Mouse (Mus musculus): ENCODE data around the gene Rbck1.
A peak's percentile ranks its signal among the peaks of the same experiment; 100 is the strongest.
"Not testable (repeated sequence)": the region's sequence is repeated elsewhere in the genome, so short reads cannot be mapped to it uniquely, and the experiment has no call there.

The Rbck1 gene

DNA sequence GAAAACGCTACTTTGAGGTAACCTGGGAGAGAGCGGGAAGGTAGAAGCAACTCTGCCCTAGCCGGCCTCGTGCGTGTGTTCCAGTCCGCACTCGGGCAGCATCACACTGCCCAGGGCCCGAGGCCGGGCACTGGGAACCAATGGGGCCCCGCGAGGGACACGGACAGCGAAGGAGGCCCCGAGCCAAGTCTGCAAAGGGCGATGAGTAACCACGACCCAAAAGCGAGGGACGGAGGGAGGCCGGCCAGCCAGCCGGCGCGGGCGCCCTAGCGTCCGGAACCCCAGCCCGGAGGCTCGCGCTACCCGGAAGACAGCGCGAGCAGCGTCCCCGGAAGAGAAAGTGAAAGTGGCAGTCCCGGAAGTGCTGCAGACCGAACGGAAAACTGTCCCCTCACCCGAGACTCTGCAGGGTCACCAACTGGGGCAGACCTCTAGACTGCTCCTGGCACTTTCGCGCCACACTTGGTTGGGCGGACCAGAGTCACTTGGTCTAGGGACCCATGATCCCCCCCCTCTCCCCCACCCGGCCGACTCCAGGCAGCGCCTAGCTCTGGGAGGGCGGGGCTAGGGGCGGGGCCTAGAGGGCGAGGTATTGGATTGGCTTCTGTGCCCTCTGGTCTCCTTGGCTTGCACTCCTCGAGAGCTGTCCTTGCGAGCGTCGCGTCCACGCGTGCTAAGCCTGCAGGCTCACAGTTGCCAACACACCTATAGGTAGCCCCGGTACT lies at the start of gene Rbck1:
TSS of gene Rbck1 (minus strand) at position 553 of the 725 bp plus-strand sequence.
- DNase-seq (ENCODE audit: low read depth, low spot score), result peak; percentile 93

DNA sequence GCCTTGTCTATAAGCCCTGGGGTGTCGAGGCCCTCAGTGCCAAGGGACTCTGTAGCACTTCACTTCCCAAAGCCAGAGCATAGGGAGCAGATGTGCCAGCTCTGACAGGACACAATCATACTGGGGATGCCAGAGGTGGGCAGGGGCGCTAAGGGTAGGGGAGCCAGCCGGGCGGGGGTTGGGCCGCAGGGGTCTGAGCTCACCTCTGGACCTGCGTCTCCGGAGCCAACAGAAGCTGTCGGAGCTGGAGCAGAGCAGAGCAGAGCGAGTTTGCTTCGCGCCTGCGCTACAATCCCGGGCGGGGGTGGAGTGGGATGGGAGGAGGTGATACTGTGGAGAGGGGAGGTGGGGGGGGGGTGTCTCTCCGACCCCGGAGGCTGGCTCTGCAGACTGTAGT lies 43.9 kb upstream of the Rbck1 start, which contains the start of gene Nrsn2:
TSS of gene Nrsn2 (minus strand) at position 294 of the 397 bp plus-strand sequence.
- DNase-seq (ENCODE audit: low read depth, low spot score), result no peak

DNA sequence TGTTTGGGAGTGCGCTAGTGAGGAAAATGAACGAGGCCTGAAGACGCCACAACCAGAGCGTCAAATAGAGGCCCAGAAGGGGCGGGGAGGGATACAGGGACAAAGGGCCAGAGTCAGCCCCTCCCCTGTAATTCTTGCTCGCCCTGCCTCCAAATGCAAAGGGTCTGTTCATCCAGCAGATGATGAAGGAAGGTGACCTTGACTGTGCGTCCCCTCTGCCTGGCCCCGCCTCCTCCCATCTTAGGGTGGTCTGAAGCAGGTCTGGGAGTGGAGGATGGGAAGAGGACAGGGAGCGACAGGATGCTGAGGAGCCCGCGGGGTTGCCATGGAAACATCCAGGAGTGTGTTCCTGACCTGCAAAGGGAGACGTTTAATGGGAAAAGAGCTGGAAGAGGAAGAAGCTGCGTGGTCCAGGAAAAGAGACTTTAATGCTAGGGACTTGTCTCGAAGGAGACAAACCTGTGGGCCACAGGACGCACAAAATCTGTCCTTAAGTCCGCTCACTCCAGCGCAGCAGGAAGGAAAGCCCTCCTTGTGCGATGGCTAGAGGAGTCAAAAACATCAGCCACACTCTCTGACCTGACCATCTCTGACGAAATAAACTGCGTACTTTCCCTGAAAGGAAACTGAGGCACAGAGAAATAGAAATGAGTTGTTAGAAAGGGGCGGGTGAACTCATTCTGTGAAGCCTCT lies 43.3 kb upstream of the Rbck1 start:
- DNase-seq (ENCODE audit: low read depth, low spot score), result no peak

DNA sequence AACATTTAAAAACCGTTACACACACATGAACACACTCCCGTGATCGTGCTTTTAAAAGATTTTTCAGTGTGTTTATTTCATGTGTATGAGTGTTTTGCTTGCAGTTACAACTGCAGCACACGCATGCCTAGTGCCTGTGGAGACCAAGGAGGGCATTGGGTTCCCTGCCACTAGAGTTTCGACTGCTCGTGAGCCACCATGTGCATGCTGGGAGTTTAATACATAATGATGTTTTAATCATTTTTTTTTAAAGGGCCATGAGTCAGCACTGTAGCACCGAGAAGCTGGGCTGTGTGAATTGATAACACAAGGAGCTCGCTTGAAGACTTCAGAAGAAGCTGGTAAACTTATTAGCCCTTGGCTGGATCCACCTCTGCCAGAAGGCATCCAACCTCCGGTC lies 41.1 kb upstream of the Rbck1 start:
- no peak for DNase-seq (ENCODE audit: low read depth, low spot score)

DNA sequence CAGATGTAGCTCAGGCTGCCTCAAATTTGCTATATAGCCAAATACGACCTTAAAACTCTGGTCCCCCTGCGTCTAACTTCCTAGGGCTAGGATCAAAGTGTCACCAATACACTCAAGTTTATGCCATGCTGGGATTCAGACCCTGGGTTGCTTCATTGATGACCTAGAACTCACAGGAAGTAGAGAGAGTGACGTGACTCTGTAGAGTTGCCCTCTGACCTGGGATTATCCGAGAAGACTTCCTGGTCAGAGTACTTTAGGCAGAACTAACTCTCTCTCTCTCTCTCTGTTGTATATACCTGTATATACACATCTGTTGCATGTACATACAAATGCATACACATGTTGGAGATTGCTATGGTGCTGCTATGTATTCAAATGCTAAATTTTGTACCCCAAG lies 40.2 kb upstream of the Rbck1 start:
- no peak for DNase-seq (ENCODE audit: low read depth, low spot score)

DNA sequence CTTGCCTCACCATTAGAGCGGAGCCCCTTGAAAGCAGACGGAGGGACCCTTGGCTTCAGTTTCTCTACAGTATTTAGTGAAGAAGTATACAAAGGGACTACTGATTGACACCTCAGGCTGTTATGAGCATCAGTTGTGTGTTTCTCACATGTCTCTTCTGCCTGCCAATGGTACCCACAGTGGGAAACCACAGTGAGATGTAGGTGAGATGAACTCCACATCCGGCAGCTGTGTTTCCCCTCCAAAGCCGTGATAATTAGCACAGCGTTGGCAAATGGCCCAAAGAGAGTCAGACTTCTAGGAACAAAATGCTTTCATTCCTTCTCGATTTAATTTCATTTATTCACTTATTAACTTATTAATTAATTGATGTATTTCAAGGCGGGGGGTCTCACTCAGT lies 39.7 kb upstream of the Rbck1 start:
- DNase-seq (ENCODE audit: low read depth, low spot score), result no peak

DNA sequence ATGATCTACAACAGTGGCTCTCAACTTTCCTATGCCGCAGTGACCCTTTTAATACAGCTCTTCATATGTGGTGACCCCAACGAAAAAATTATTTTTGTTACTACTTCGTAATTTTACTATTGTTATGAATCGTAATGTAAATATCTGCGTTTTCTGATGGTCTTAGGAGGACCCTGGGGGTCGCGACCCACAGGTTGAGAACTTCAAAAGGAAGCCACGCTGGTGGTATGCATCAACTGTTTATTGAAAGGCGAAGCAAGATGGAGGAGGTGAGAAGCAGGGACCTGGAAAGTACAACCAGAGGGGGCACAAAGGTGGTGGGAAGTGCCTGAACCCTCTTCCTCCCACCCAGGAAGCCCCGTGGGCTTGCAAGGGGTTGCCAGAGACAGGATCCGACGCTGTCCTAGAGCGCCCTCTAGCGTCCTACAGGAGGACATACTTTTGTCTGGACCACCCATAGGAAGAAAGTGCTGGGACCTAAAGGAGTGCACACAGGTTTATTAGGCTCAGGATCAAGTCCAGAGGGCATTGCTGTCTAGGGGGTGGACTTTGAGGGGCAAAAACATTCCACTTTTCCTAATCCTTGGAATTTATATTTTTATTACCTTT lies 36.2 kb upstream of the Rbck1 start:
- peak; percentile 42 for DNase-seq (ENCODE audit: low read depth, low spot score)

DNA sequence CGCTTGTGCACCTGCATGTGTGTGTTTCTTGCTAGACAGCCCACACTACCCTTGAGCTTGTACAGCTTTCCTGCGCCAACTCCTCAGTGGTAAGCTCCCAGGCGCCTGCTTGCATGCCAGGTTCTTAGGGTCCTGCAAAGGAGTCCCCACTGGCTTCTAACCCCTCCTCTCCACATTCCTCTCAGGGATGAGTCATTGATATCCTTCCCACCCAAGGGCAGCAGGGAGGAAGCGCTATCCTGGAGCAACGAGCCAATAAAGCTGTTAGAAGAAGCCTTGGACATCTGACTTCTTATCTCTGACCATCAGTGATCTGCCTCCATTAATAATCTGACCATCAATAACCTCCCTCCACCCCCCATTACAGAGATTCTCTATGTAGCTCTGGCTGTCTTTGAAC lies 35.5 kb upstream of the Rbck1 start:
- DNase-seq (ENCODE audit: low read depth, low spot score), result no peak

DNA sequence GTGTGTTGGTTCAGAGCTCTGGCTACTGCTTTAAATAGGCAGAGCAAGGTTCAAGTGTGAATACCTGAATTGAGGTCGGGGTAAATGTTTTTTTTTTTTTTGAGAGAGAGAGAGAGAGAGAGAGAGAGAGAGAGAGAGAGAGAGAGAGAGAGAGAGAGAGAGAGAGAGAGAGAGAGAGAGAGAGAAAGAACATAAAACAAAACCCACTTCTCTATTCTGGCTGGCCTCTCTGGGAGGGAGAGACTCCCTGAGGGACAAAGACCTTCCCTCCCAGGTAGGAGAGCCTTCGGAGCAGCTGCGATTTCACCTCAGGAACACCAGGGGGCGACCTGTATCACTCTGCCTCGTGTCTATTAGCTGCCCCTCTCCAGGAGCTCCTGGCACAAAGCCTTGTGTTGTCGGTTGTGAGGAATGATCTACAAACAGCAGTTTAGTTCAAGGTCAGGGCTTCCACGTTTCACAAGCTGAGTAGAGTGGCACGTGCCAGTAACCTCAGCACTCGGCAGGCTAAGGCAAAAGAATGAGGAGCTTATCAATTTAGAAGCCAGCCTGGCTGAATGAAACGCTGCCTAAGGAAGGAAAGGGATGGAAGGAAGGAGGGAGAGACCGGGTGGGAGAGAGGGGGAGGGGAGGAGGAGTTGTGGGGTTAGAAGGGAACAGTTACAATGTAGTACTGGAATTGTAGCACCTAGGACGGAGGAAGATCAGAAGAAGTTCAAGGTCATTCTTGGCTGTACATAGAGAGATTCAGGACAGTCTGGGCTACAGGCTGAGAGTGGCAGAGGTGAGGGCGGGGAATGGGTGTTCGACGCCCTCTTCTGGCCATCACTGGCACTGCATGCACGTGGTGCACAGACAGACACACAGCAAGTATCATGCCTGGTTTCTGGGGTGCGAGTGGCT lies 31.0 kb upstream of the Rbck1 start:
- DNase-seq (ENCODE audit: low read depth, low spot score), result peak; percentile 49

DNA sequence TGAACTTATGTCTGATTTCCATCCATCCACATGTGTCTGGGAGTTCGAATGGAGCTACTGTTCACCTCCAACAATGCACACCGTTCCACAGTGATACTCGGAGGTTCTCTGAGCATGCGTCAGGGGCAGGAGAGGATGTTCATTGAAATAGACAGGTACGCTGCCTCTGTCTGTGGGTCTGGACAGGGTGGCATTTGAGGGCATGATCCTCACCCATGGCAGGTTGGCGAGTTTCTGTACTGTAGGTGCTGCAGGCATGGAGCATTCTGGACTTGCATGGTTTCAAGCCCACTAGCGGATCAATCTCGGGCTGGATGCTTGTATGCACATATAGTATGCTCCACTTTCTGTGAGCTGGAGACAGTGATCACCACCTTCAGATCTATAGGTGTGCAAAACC lies 28.7 kb upstream of the Rbck1 start:
- no peak for DNase-seq (ENCODE audit: low read depth, low spot score)

DNA sequence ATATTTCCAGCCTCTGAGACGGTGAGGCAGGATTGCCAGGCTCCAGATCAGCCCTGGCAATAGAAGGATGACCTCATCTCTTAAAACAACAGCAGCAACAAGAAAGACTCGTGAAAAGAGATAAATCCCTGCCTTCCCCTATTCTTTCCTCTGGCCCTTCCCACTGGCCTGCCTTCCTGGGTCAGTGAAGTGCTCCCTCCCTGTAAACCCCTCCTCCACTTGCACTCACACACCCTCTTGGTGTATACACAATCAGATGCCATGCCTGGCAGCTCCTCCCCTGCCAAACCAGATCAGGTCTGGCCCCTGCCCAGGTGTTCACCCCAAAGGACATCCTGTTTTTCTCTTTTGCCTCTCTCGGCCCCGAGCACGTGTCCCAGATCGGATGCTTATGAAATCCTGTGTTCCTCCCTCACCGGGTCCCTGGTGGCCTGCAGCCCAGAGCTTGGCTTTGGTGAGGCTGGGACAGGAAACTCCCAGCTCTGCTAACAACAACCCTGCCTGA lies 27.9 kb upstream of the Rbck1 start:
- DNase-seq (ENCODE audit: low read depth, low spot score), result no peak

DNA sequence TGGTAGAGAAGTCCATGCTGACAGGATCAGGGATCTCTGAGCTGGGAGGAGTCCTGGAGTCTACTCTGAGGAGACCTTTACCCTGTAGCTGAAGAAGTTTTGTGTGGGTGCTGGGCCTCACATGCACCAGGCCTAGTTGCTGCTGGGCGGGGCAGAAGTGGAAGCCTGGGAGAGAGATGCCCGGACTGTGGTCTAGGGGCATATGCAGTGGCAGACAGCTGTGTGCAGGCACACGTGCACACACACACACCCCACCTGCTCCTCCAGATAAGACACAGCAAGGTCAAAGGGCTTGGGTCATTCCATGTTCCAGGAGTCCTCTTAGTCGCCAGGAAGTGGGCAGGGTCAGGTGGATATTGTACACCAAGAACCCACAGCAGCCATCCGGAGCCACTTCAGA lies 27.2 kb upstream of the Rbck1 start:
- DNase-seq (ENCODE audit: low read depth, low spot score), result no peak

DNA sequence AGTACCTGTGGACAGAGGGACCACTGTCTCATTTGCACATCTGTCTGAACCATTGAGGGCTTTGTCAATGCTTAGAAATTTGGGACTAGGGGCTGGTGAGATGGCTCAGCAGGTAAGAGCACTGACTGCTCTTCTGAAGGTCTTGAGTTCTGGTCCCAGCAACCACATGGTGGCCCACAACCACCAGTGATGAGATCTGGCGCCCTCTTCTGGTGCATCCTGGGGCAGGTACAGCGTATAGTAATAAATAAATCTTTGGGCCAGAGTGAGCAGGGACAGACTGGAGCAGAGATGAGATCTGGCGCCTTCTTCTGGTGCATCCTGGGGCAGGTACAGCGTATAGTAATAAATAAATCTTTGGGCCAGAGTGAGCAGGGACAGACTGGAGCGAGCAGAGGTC lies 26.5 kb upstream of the Rbck1 start:
- not testable (repeated sequence) for DNase-seq (ENCODE audit: low read depth, low spot score)

DNA sequence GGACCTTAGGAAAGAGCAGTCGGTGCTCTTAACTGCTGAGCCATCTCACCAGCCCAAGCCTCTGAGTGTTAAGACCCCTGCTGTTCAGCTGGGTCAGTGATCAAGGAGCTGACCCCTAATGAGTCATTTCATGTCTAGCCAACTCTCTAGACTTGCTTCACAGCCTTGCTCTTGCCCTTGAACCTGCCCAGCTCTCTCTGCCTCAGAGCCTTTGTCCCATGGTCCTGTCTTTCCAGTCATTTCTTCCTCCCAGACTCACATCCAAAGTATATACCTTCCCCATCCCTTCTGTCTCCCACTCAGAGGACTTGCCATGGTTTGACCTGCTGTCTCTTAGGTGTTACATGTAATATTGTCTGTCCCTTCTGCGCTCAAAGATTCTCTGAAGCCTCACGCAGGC lies 24.8 kb upstream of the Rbck1 start:
- DNase-seq (ENCODE audit: low read depth, low spot score), result no peak

DNA sequence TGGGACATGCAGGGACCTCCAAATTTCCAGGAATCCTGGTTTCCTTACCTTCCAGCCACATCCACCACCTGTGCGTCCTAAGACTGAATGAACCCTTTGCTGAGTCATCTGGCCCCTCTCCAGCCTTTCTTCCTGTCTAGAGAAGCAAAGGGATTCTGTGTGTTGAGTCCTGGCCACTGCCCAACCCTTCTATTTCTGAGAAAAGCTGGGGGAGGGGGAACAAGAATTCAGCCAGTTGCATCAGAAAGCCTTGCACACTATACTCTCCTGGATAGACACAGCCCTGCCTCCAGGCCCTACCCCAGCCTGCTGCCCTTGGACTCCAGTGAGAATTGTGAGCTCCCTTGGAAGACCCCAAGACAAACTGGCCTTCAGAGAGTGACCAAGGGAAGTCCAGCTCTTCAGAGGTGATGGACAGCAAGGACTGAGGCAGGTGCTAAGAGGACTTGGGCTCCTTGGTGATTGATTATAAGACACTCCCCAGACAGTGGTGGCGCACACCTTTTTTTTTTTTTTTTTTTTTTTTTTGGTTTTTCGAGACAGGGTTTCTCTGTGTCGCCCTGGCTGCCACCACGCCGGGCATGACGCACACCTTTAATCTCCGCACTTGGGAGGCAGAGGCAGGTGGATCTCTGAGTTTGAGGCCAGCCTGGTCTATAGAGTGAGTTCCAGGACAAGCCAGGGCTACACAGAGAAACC lies 17.5 kb upstream of the Rbck1 start:
- no peak for DNase-seq (ENCODE audit: low read depth, low spot score)

DNA sequence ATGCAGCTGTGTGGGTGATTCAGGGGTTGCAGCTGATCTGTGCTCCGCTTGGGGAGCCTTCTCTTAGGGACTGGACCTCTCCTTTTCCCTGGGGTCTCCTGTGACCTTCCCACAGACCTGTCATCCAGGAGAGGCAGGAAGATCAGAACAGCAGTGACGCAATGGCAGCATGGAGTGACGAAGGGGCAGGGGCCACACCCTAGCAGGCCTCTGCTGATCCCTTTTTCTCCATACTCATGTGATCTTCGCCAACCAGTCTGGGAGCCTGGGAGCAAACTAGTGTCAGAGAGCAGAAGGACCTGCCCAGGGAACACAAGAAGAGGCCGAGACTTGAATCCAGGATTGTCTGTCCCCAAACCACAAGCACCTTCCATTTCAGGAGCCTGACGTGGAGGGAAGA lies 16.8 kb upstream of the Rbck1 start:
- no peak for DNase-seq (ENCODE audit: low read depth, low spot score)

DNA sequence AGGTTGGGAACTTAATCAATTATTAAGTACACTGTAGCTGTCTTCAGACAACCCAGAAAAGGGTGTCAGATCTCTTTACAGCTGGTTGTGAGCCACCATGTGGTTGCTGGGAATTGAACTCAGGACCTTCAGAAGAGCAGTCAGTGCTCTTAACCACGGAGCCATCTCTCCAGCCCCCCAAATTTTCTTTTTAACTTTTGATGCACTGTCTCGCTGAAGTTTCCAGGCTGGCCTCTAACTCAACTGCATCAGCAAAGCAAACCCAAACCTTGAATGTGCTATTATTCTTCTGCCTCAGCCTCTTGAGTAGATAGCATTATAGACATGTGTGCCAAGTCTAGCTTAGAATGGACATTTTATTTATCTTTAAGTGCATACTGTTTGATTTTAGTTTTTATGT lies 15.3 kb upstream of the Rbck1 start:
- DNase-seq (ENCODE audit: low read depth, low spot score), result no peak

DNA sequence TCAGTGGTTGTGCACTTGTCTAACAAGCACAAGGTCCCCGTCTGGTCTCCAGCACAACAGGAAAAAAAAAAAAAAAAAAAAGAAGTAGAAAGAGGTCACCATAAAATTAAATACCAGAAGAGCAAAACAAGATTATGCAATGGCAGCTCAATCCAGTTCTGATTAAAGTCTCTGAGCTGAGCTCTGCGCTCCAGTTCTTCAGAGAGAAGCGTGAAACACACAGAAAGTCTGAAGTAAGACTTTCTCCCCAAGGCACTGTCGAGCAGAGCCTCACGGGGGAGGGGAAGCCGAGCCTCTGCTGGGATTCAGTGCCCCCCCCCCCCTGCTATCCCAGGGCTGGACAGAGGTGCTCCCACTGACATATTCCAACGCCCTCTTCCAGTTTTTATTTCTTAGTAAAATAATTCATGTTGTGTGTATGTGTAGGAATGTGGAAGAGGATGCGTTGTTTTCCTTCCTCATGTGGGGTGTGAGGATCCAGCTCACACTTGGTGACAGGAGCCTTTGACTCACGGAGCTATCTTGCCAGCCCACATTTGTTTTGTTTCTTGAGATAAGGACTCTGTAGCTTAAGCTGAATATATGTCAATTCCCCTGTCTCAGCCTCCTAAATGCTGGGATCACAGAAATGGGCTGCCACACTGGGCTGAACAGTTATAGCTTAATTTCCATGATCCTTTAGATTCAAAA lies 14.5 kb upstream of the Rbck1 start:
- DNase-seq (ENCODE audit: low read depth, low spot score), result no peak

DNA sequence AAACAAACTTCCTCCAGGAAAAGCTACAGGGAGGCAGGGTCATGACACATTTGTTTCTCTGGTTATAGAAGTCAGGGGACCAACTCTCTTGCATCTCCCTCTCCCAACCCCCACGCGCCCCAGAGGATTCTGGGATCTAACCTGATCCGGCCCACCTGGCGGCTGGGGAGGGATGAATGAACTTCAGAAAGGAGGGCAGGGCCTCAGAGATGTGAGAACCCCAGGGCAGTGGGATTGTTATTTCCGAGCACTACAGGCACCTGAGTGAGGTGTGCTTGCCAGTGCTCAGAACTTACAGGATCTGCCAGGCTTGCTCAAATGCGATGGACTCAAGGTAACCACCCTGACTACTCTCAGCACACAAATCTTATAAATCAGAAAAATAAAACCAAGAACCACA lies 12.9 kb upstream of the Rbck1 start:
- no peak for DNase-seq (ENCODE audit: low read depth, low spot score)

DNA sequence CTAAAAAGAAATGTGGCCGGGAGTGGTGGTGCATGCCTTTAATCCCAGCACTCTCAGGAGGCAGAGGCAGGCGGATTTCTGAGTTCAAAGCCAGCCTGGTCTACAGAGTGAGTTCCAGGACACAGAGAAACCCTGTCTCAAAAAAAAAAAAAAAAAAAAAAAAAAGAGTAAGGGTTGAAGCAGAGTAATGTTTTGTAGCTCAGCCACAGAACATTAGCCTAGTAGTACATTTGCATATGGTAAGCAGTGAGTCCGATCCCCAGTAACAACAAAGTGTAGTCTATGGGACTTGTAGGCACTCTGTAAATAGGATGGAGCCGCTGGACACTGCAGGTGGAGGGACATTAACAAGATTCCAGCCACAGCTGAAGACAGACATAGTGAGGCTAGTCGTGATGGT lies 12.5 kb upstream of the Rbck1 start:
- no peak for DNase-seq (ENCODE audit: low read depth, low spot score)

DNA sequence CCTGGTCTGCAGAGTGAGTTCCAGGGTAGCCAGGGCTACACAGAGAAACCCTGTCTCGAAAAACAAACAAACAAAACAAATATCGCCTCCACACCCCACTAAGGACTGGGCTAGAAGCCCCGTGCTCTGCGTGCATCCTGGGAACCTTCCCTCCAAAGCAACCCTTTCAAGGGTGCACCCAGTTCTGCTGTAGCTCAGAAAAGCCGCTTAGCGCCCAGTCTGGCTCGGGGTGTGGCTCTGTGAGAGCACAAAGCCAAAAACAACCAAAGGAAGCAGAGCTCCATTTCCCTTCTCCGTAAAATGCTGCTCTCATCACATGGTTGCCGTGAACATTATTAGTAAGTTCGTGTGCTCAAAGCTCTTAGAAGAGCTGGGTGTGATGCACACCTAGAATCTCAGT lies 11.9 kb upstream of the Rbck1 start:
- DNase-seq (ENCODE audit: low read depth, low spot score), result no peak

Measured in c-Kit-negative CD71-positive TER-119-positive erythroid progenitor cells, embryonic 14.5 days (primary cell).